Mouse (Mus musculus) forebrain, embryonic 11.5 days (tissue): ENCODE results near the gene 2010111I01Rik. TPM values are rescaled to one million over a fixed set of nuclear protein-coding genes. Genes with fewer than 3 reads are reported as not detected.

Experiments used
- ATAC-seq: fragments of 200-750 bp; cut with Nextera tagmentation; replicated peaks from 2 replicates; pipeline ENCODE4 v1.8.0; 2017; ENCODE audit warnings: moderate TSS enrichment; ENCODE audit not compliant: low FRiP score
- DNase-seq: peaks from one replicate; pipeline ENCODE4 v3.0.0-alpha.2; 2017; ENCODE audit warnings: low spot score
- H3K27ac ChIP-seq: fragments of 300-500 bp; sonication (generic); 2 replicates; pipeline ENCODE4 v1.5.1; 2014; ENCODE audit warnings: low read depth, low read length
- H3K27me3 ChIP-seq: fragments of 300-500 bp; sonication (generic); 2 replicates; pipeline ENCODE4 v1.6.1; 2014; ENCODE audit warnings: mild to moderate bottlenecking, low read length, mixed read lengths; ENCODE audit not compliant: control insufficient read depth, insufficient read depth
- H3K36me3 ChIP-seq: fragments of 300-500 bp; sonication (generic); 2 replicates; pipeline ENCODE4 v1.6.1; 2014; ENCODE audit warnings: mild to moderate bottlenecking, low read length, moderate library complexity, mixed read lengths; ENCODE audit not compliant: control insufficient read depth, insufficient read depth
- H3K4me1 ChIP-seq: fragments of 300-500 bp; sonication (generic); replicated peaks from 2 replicates; pipeline ENCODE4 v1.6.1; 2014; ENCODE audit warnings: low read length, mixed read lengths; ENCODE audit not compliant: control insufficient read depth, insufficient read depth
- H3K4me2 ChIP-seq: fragments of 300-500 bp; sonication (generic); 2 replicates; pipeline ENCODE4 v1.6.1; 2014; ENCODE audit warnings: low read depth, mild to moderate bottlenecking, low read length, moderate library complexity, mixed read lengths; ENCODE audit not compliant: severe bottlenecking
- H3K4me3 ChIP-seq: fragments of 300-500 bp; sonication (generic); 2 replicates; pipeline ENCODE4 v1.5.1; 2014; ENCODE audit warnings: low read depth, low read length
- H3K9ac ChIP-seq: fragments of 300-500 bp; sonication (generic); 2 replicates; pipeline ENCODE4 v1.6.1; 2014; ENCODE audit warnings: low read length
- H3K9me3 ChIP-seq: fragments of 300-500 bp; sonication (generic); 2 replicates; pipeline ENCODE4 v1.6.1; 2016; ENCODE audit warnings: low read length, mixed read lengths; ENCODE audit not compliant: control insufficient read depth
- WGBS: fragments of 180-500 bp; shearing (Covaris S2); extraction: QIAGEN DNeasy Blood & Tissue Kit; methylation state at CpG from one replicate; pipeline ENCODE4 v1.1.7; 2014; 5-methylcytosine and 5-hydroxymethylcytosine counted together
- polyA plus RNA-seq: library from polyadenylated mRNA; unstranded; fragments of >200 nt; fragmentation: Nextera tagmentation; extraction: Ambion mirVana; gene quantifications from 2 replicates; pipeline ENCODE4 v1.2.1, GENCODE M21; 2014

The 2010111I01Rik gene
- polyA plus RNA-seq, 1 experiment from 2014 or later = 38.9 TPM

- ATAC-seq = no peak
- DNase-seq = no peak
- Histone ChIP-seq H3K4me2 (no peak overlapping the region), H3K36me3 (no peaks in the 10 kb centered on the region), H3K9me3 (no peaks in the 10 kb centered on the region), H3K9ac (no peak overlapping the region), H3K27me3 (no peaks in the 10 kb centered on the region), H3K4me1 (no peaks in the 10 kb centered on the region), H3K4me3 (no peak overlapping the region), H3K27ac (no peak overlapping the region)
- 46% methylated on average over 4 of the region's 4 CpGs for WGBS
These were observed 15.0 kb upstream of the 2010111I01Rik start for GRCm38 (mm10) chr13:62949560-62950188.

- ATAC-seq (no peak), DNase-seq (no peak)
- Histone ChIP-seq H3K27me3 (no peaks in the 10 kb centered on the region), H3K9me3 (no peaks in the 10 kb centered on the region), H3K9ac (no peak overlapping the region), H3K36me3 (no peaks in the 10 kb centered on the region), H3K4me1 (no peaks in the 10 kb centered on the region), H3K4me2 (no peak overlapping the region), H3K4me3 (no peak overlapping the region), H3K27ac (no peak overlapping the region)
- 59% methylated on average over 1 of the region's 1 CpGs for WGBS
These were observed 13.1 kb upstream of the 2010111I01Rik start for GRCm38 (mm10) chr13:62951606-62952005.

- Histone ChIP-seq H3K4me3 (no peak overlapping the region), H3K27me3 (no peaks in the 10 kb centered on the region), H3K4me2 (no peak overlapping the region), H3K36me3 (no peaks in the 10 kb centered on the region), H3K9me3 (no peaks in the 10 kb centered on the region), H3K27ac (no peak overlapping the region), H3K4me1 (no peaks in the 10 kb centered on the region), H3K9ac (no peak overlapping the region)
- WGBS = 73% methylated on average over 3 of the region's 3 CpGs
- DNase-seq (no peak), ATAC-seq (no peak)
These were observed 12.6 kb upstream of the 2010111I01Rik start for GRCm38 (mm10) chr13:62952047-62952446.

- Histone ChIP-seq H3K9ac (no peak overlapping the region), H3K27ac (no peak overlapping the region), H3K4me1 (no peaks in the 10 kb centered on the region), H3K36me3 (no peaks in the 10 kb centered on the region), H3K9me3 (no peaks in the 10 kb centered on the region), H3K4me2 (no peak overlapping the region), H3K4me3 (no peak overlapping the region), H3K27me3 (no peaks in the 10 kb centered on the region)
- DNase-seq = no peak
- 79% methylated on average over 3 of the region's 3 CpGs for WGBS
- no peak for ATAC-seq
These were observed 12.1 kb upstream of the 2010111I01Rik start for GRCm38 (mm10) chr13:62952624-62953023.

- DNase-seq = no peak
- Histone ChIP-seq H3K9me3 (no peaks in the 10 kb centered on the region), H3K4me3 (no peak overlapping the region), H3K36me3 (no peaks in the 10 kb centered on the region), H3K4me2 (no peak overlapping the region), H3K27ac (no peak overlapping the region), H3K9ac (no peak overlapping the region), H3K27me3 (no peaks in the 10 kb centered on the region), H3K4me1 (no peaks in the 10 kb centered on the region)
- no peak for ATAC-seq
- WGBS = 88% methylated on average over 6 of the region's 6 CpGs
These were observed 8.7 kb upstream of the 2010111I01Rik start for GRCm38 (mm10) chr13:62955997-62956396.

GRCm38 (mm10) chr13:62956776-62957175 is 7.9 kb upstream of the 2010111I01Rik start:
- H3K9me3 ChIP-seq = no peaks in the 10 kb centered on the region
- 89% methylated on average over 10 of the region's 10 CpGs for WGBS
- no peak overlapping the region for H3K4me2 ChIP-seq

GRCm38 (mm10) chr13:62963358-62963757 is 1.3 kb upstream of the 2010111I01Rik start:
- H3K4me2 ChIP-seq = no peak overlapping the region
- H3K4me3 ChIP-seq = no peak overlapping the region
- ATAC-seq = no peak
- no peak for DNase-seq
- H3K27me3 ChIP-seq = no peaks in the 10 kb centered on the region
- 93% methylated on average over 2 of the region's 2 CpGs for WGBS
- no peaks in the 10 kb centered on the region for H3K4me1 ChIP-seq
- H3K36me3 ChIP-seq = no peaks in the 10 kb centered on the region
- H3K27ac ChIP-seq = no peak overlapping the region
- H3K9ac ChIP-seq = no peak overlapping the region
- no peaks in the 10 kb centered on the region for H3K9me3 ChIP-seq

More at GRCm38 (mm10) chr13:62956776-62957175, 7.9 kb upstream of the 2010111I01Rik start:
- Histone ChIP-seq H3K27me3 (no peaks in the 10 kb centered on the region), H3K9ac (no peak overlapping the region), H3K4me3 (no peak overlapping the region), H3K4me1 (no peaks in the 10 kb centered on the region), H3K36me3 (no peaks in the 10 kb centered on the region), H3K27ac (no peak overlapping the region)
- DNase-seq = no peak
- ATAC-seq = no peak

GRCm38 (mm10) chr13:62968223-62968622 is 3.5 kb downstream of the 2010111I01Rik start:
- no peak for DNase-seq

More at GRCm38 (mm10) chr13:62968223-62968622, 3.5 kb downstream of the 2010111I01Rik start:
- Histone ChIP-seq H3K4me2 (no peak overlapping the region), H3K27ac (no peak overlapping the region), H3K9me3 (no peaks in the 10 kb centered on the region), H3K27me3 (no peaks in the 10 kb centered on the region), H3K4me3 (no peak overlapping the region), H3K36me3 (no peaks in the 10 kb centered on the region), H3K4me1 (0 out of 2 replicates have a peak, but pooled peaks cover 2% of the 10 kb centered on the region), H3K9ac (no peak overlapping the region)
- WGBS = 91% methylated on average over 12 of the region's 12 CpGs
- ATAC-seq = no peak
